9 mouse cellular contexts compared by ENCODE assay signal in genomic region chr2:73550725-73551124, GRCm38 (mm10). TPM values are rescaled to one million over a fixed set of nuclear protein-coding genes. Genes with fewer than 3 reads are reported as not detected.
DNase-seq lines count a peak whose midpoint lies in the region; ATAC-seq and TF ChIP-seq lines count a peak whose summit lies in the region.
"Had no signal": no experiment of that assay in that cellular context is flagged by ENCODE, and none has a peak within 500 bp of the region (broad histone marks: within the 10 kb centered on the region; RNA-seq: fewer than 3 reads in every experiment).

No protein-coding gene starts in this region.

- no peaks in the 10 kb centered on the region for H3K36me3 ChIP-seq in forebrain, postnatal 0 days (ENCODE audit: insufficient read depth)
- H3K36me3 ChIP-seq in forebrain, embryonic 10.5 days (replicated peaks): no peaks in the 10 kb centered on the region
- no peaks in the 10 kb centered on the region for H3K36me3 ChIP-seq in liver, embryonic 12.5 days
- H3K36me3 ChIP-seq in liver, embryonic 14.5 days (replicated peaks; ENCODE audit: control insufficient read depth, insufficient read depth, low read depth): no peaks in the 10 kb centered on the region
- H3K36me3 ChIP-seq in small intestine, adult 2 months (ENCODE audit: control insufficient read depth, insufficient read depth, low read length): no peaks in the 10 kb centered on the region

- no peak overlapping the region for H3K27ac ChIP-seq in forebrain, postnatal 0 days (ENCODE audit: low read depth, low read length)
- no peak overlapping the region for H3K27ac ChIP-seq in forebrain, embryonic 10.5 days
- no peak overlapping the region for H3K27ac ChIP-seq in liver, embryonic 12.5 days
- H3K27ac ChIP-seq in liver, embryonic 14.5 days: no peak overlapping the region
- H3K27ac ChIP-seq in small intestine, adult 2 months (ENCODE audit: insufficient read depth, low read depth, low read length): no peak overlapping the region

- 20% methylated on average over 6 of the region's 6 CpGs for WGBS in forebrain, postnatal 0 days
- 31% methylated on average over 6 of the region's 6 CpGs for WGBS in forebrain, embryonic 10.5 days
- WGBS in liver, embryonic 12.5 days (ENCODE audit: insufficient replicate concordance): 18% methylated on average over 6 of the region's 6 CpGs
- WGBS in liver, embryonic 14.5 days (ENCODE audit: insufficient replicate concordance): 16% methylated on average over 6 of the region's 6 CpGs
- 11% methylated on average over 6 of the region's 6 CpGs for WGBS in small intestine, adult 2 months

- H3K4me1 ChIP-seq in forebrain, postnatal 0 days (ENCODE audit: insufficient read depth): no peaks in the 10 kb centered on the region
- H3K4me1 ChIP-seq in forebrain, embryonic 10.5 days: peaks cover under 1% of the 10 kb centered on the region
- no peaks in the 10 kb centered on the region for H3K4me1 ChIP-seq in liver, embryonic 12.5 days
- H3K4me1 ChIP-seq in liver, embryonic 14.5 days (replicated peaks; ENCODE audit: control insufficient read depth in 2 of 2, insufficient read depth in 2 of 2, low read length in 1 of 2): no peaks in the 10 kb centered on the region; a peak in 1 of 4 replicates
- H3K4me1 ChIP-seq in small intestine, adult 2 months (ENCODE audit: control insufficient read depth, insufficient read depth, insufficient read length, low read length): peaks cover 5% of the 10 kb centered on the region; the same call in 1 of the 2 replicates

- no peaks in the 10 kb centered on the region for H3K27me3 ChIP-seq in forebrain, postnatal 0 days (ENCODE audit: insufficient read depth, low read length)
- H3K27me3 ChIP-seq in forebrain, embryonic 10.5 days (ENCODE audit: poor library complexity, severe bottlenecking): no peaks in the 10 kb centered on the region
- H3K27me3 ChIP-seq in liver, embryonic 12.5 days (replicated peaks): no peaks in the 10 kb centered on the region
- no peaks in the 10 kb centered on the region for H3K27me3 ChIP-seq in liver, embryonic 14.5 days (ENCODE audit: control insufficient read depth, insufficient read depth, low read length)
- H3K27me3 ChIP-seq in small intestine, adult 2 months (ENCODE audit: control insufficient read depth, insufficient read depth, low read length): no peaks in the 10 kb centered on the region

- H3K9ac ChIP-seq in forebrain, postnatal 0 days: 0 out of 2 replicates have a peak overlapping the region, but pooled peaks have one; percentile 35
- no peak overlapping the region for H3K9ac ChIP-seq in liver, embryonic 12.5 days
- no peak overlapping the region for H3K9ac ChIP-seq in liver, embryonic 14.5 days (replicated peaks)

- peak overlapping the region; percentile 24 for H3K4me3 ChIP-seq in forebrain, postnatal 0 days (ENCODE audit: low read depth, low read length)
- no peak overlapping the region for H3K4me3 ChIP-seq in forebrain, embryonic 10.5 days
- no peak overlapping the region for H3K4me3 ChIP-seq in liver, embryonic 12.5 days
- H3K4me3 ChIP-seq in liver, embryonic 14.5 days (ENCODE audit: insufficient read depth in 1 of 2, low read depth in 2 of 2, low read length in 2 of 2): no peak overlapping the region
- no peak overlapping the region for H3K4me3 ChIP-seq in small intestine, adult 2 months (ENCODE audit: low read depth, low read length)

- DNase-seq in forebrain, postnatal 0 days: peak; percentile 86
- no peak for DNase-seq in forebrain, embryonic 10.5 days (ENCODE audit: extremely low spot score, low spot score)
- DNase-seq in liver: peak; percentile 34
- peak; percentile 85 for DNase-seq in NIH3T3 (ENCODE audit: low read depth)
- peak in 2 of 3 experiments; percentile 39 to 47 for DNase-seq in liver, embryonic 14.5 days (ENCODE audit: low read depth in 3 of 3, low spot score in 3 of 3)
- no peak for DNase-seq in ovary, postnatal 36 days (ENCODE audit: low spot score)

- TF ChIP-seq EP300 in liver, embryonic 14.5 days (IDR thresholded peaks at IDR 0.05; ENCODE audit: low read depth): no peak

- TF ChIP-seq POLR2A in small intestine, adult 2 months (IDR thresholded peaks at IDR 0.05; ENCODE audit: low read depth, low read length): no peak

- H3K4me2 ChIP-seq in forebrain, postnatal 0 days (ENCODE audit: low read depth): peak overlapping the region; percentile 45
- H3K4me2 ChIP-seq in liver, embryonic 12.5 days: no peak overlapping the region
- no peak overlapping the region for H3K4me2 ChIP-seq in liver, embryonic 14.5 days (ENCODE audit: low read depth)

- ATAC-seq in forebrain, postnatal 0 days: peak; percentile 51
- ATAC-seq in liver, embryonic 12.5 days: no peak
- no peak for ATAC-seq in liver, embryonic 14.5 days (ENCODE audit: insufficient read depth)

- peak; percentile 74 for TF ChIP-seq CTCF in forebrain, postnatal 0 days (IDR thresholded peaks at IDR 0.05; ENCODE audit: low read depth)
- TF ChIP-seq CTCF in liver, embryonic 14.5 days (IDR thresholded peaks at IDR 0.05; ENCODE audit: low read depth): peak; percentile 70
- peak; percentile 25; the same call in 1 of the 2 replicates for TF ChIP-seq CTCF in small intestine, adult 2 months (IDR thresholded peaks at IDR 0.05; ENCODE audit: extremely low read depth, insufficient read length, insufficient replicate concordance, low read depth, low read length)

- no peaks in the 10 kb centered on the region for H3K9me3 ChIP-seq in forebrain, postnatal 0 days (ENCODE audit: low read length)
- H3K9me3 ChIP-seq in forebrain, embryonic 10.5 days: no peaks in the 10 kb centered on the region
- no peaks in the 10 kb centered on the region for H3K9me3 ChIP-seq in liver, embryonic 12.5 days (replicated peaks)
- no peaks in the 10 kb centered on the region for H3K9me3 ChIP-seq in liver, embryonic 14.5 days (ENCODE audit: control insufficient read depth, low read length)

RNA-seq across cellular contexts. Expression of gene Wipf1, which starts 21.2 kb away (rescaled TPM):
- total RNA-seq in forebrain, postnatal 0 days (2014; rRNA removed): 1.8 and 2.4 TPM in 2 replicates
- 2.0 and 2.1 TPM in 2 replicates for polyA plus RNA-seq in forebrain, postnatal 0 days (2015; fragmentation: Nextera tagmentation; extraction: Ambion mirVana)
- polyA plus RNA-seq in forebrain, embryonic 10.5 days (2016; fragmentation: Nextera tagmentation; extraction: Ambion mirVana): 7.5 and 8.6 TPM in 2 replicates
- polyA plus RNA-seq in liver, embryonic 12.5 days (2016; fragmentation: Nextera tagmentation; extraction: Ambion mirVana): 5.7 and 6.1 TPM in 2 replicates
- polyA plus RNA-seq in liver, embryonic 14.5 days (2012; rRNA removed): 2.2 and 3.4 TPM in 2 replicates
- 4.1 and 5.7 TPM in 2 replicates for polyA plus RNA-seq in liver, embryonic 14.5 days (2014; fragmentation: Nextera tagmentation; extraction: Ambion mirVana)
- polyA plus RNA-seq in small intestine, adult 2 months (2012; rRNA removed): 8.5 and 18.9 TPM in 2 replicates

RNA-seq across cellular contexts. Expression of gene Chrna1, which starts 29.4 kb away (rescaled TPM):
- total RNA-seq in forebrain, postnatal 0 days (2014; rRNA removed): 0.05 TPM in 1 of 2 replicates, not detected in the other
- 0.08 and 0.17 TPM in 2 replicates for polyA plus RNA-seq in forebrain, postnatal 0 days (2015; fragmentation: Nextera tagmentation; extraction: Ambion mirVana)
- 0.76 and 1.1 TPM in 2 replicates for polyA plus RNA-seq in forebrain, embryonic 10.5 days (2016; fragmentation: Nextera tagmentation; extraction: Ambion mirVana)
- polyA plus RNA-seq in liver, embryonic 12.5 days (2016; fragmentation: Nextera tagmentation; extraction: Ambion mirVana): 0.29 and 0.50 TPM in 2 replicates
- 0.01 TPM in 2 replicates for polyA plus RNA-seq in liver, embryonic 14.5 days (2012; rRNA removed)
- polyA plus RNA-seq in liver, embryonic 14.5 days (2014; fragmentation: Nextera tagmentation; extraction: Ambion mirVana): 0.10 and 0.13 TPM in 2 replicates
- polyA plus RNA-seq in small intestine, adult 2 months (2012; rRNA removed): not detected in 2 replicates
- total RNA-seq: hematopoietic stem cell, adult 5-6 weeks had no signal

Comparison
In these comparisons a context has a peak if more than half of its experiments do, and no peak if none do; other contexts are left out.
1. DNase-seq: peak in forebrain, postnatal 0 days (single experiment), liver (single experiment), NIH3T3 (single experiment) and liver, embryonic 14.5 days (2 of 3); none in forebrain, embryonic 10.5 days (single experiment) and ovary, postnatal 36 days (single experiment).
2. Peak in every context shown above with its lines, with median percentiles within 50 percentile points of each other: CTCF ChIP-seq.